Mouse (Mus musculus) c-Kit-positive CD71-positive TER-119-positive erythroid progenitor cells, embryonic 14.5 days (primary cell): ENCODE measurements at regions not wholly inside any gene's neighbourhood (a gene's known extent, or its start where the extent isn't known, plus 50 kb on each side); places are given as distances from the start of the nearest gene placed in this dataset.
"Not testable (repeated sequence)": the region's sequence is repeated elsewhere in the genome, so short reads cannot be mapped to it uniquely, and the experiment has no call there.

Experiments used
- DNase-seq: peaks from one replicate; pipeline ENCODE4 v3.0.0-alpha.2; 2013; ENCODE audit warnings: low spot score

DNA sequence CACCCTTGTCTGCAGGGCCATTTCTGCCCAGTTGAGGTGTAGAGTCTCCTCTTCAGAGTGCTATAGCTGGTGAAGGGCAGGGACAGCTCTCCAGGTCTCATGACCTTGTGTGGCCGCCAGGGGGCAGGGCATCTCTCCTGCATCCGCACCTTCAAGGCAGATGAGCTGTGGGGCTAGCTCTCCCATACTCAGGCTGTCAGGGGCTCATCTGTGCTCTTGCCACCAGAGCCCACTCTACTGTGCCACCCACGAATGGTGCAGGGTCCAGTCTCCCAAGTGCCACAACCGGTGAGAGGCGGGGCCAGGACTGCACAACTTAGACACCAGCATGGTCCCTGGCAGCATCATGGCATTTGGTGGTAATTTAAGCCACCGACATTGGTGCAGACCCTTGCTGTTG lies 111.3 kb downstream of the Syt10 start:
- DNase-seq, result peak; percentile 0

- no peak for DNase-seq
Measured at GRCm38 (mm10) chr15:89724356-89724755, 117.3 kb downstream of the Syt10 start.

GRCm38 (mm10) chr15:89697221-89697620 lies 105.5 kb upstream of the Rabl2 start:
- DNase-seq, result no peak

DNA sequence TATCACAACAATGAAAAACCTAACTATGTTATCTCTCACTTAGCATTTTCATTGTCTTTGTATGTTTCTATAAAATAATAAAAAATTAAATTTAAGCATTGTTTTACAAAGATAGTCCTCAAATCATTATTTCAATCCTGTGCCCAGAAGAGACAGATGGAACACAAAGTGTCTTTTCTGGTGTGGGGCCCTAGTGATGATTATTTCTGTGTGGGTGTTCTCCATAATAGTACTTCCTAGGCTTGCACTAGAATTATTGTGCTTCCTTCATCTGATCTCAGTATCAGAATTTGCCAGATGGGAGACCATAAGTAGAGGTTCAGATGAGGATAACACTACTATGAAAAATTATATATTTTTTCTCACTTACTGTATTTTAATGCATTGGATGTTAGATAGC lies 84.6 kb upstream of the Rabl2 start:
- no peak for DNase-seq

DNA sequence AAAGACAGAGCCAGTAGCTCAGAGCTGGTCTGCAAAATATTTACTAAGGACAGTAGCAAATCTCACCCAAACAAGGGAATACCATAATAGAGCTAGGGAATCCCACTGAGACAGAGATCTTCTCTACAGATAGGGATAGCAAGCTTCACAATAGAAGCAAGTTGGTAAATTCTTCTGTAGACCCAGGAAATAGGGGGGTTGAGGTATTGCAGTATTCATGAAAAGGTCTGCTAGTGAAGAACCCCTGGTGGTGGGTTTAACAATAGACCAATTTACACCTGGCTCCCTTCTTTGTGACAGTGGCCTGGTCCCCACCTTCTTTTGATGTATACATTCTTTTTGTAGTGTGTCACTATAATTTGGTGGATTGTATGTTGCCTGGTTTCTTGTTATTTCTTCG lies 64.8 kb upstream of the Rabl2 start:
- not testable (repeated sequence) for DNase-seq
